Mouse (Mus musculus) myocyte (in vitro differentiated cells): ENCODE results near the gene Cmtm1. TPM values are rescaled to one million over a fixed set of nuclear protein-coding genes. Genes with fewer than 3 reads are reported as not detected.

Source experiments
- H3K27me3 ChIP-seq: one replicate; pipeline ENCODE4 v1.6.1; 2011; ENCODE audit not compliant: control insufficient read depth, insufficient read depth, insufficient read length
- H3K36me3 ChIP-seq: one replicate; pipeline ENCODE4 v1.6.1; 2011; ENCODE audit not compliant: control insufficient read depth, insufficient read depth
- H3K4me2 ChIP-seq: one replicate; pipeline ENCODE4 v1.6.1; 2011; ENCODE audit warnings: low read depth, control low read depth
- H3K4me3 ChIP-seq: one replicate; pipeline ENCODE4 v1.5.1; 2011; ENCODE audit warnings: mild to moderate bottlenecking, control low read depth, moderate library complexity
- H3K79me2 ChIP-seq: one replicate; pipeline ENCODE4 v1.6.1; 2011; ENCODE audit not compliant: control insufficient read depth, insufficient read depth
- H3ac ChIP-seq: one replicate; pipeline ENCODE4 v1.6.1; 2011; ENCODE audit not compliant: control insufficient read depth, insufficient read length
- CEBPB ChIP-seq: IDR thresholded peaks from 2 replicates; pipeline ENCODE4 v1.6.1; 2011; ENCODE audit warnings: mild to moderate bottlenecking, moderate library complexity; ENCODE audit not compliant: poor library complexity, insufficient read depth, severe bottlenecking
- E2F4 ChIP-seq: IDR thresholded peaks from one replicate; pipeline ENCODE4 v1.6.1; 2011; ENCODE audit warnings: mild to moderate bottlenecking, control low read depth, moderate library complexity; ENCODE audit not compliant: insufficient read depth
- MAX ChIP-seq: IDR thresholded peaks from one replicate; pipeline ENCODE4 v1.6.1; 2011; ENCODE audit warnings: low read depth, mild to moderate bottlenecking, control low read depth
- MYOD1 ChIP-seq, 3 experiments: IDR thresholded peaks; one replicate each; pipeline ENCODE4 v1.6.1; 2011; ENCODE audit warnings: control low read depth in 2 of 3, low read depth in 2 of 3, mild to moderate bottlenecking in 2 of 3, moderate library complexity in 1 of 3; ENCODE audit not compliant: insufficient read length in 2 of 3, control insufficient read depth in 1 of 3
- MYOG ChIP-seq, 3 experiments: IDR thresholded peaks; one replicate each; pipeline ENCODE4 v1.6.1; 2011; ENCODE audit warnings: control low read depth in 2 of 3, low read depth in 2 of 3, mild to moderate bottlenecking in 2 of 3; ENCODE audit not compliant: insufficient read length in 2 of 3, control insufficient read depth in 1 of 3, insufficient read depth in 1 of 3
- POLR2A ChIP-seq: IDR thresholded peaks from one replicate; pipeline ENCODE4 v1.6.1; 2011; ENCODE audit warnings: low read depth, mild to moderate bottlenecking, control low read depth, moderate library complexity; ENCODE audit not compliant: insufficient read length
- POLR2AphosphoS2 ChIP-seq: IDR thresholded peaks from one replicate; pipeline ENCODE4 v1.6.1; 2011; ENCODE audit warnings: low read depth, control low read depth; ENCODE audit not compliant: insufficient read length
- REST ChIP-seq: IDR thresholded peaks from one replicate; pipeline ENCODE4 v1.6.1; 2011; ENCODE audit warnings: mild to moderate bottlenecking, control low read depth, moderate library complexity; ENCODE audit not compliant: insufficient read depth, insufficient read length
- SRF ChIP-seq: IDR thresholded peaks from one replicate; pipeline ENCODE4 v1.6.1; 2011; ENCODE audit warnings: low read depth; ENCODE audit not compliant: control insufficient read depth, insufficient read length
- TCF12 ChIP-seq: IDR thresholded peaks from one replicate; pipeline ENCODE4 v1.6.1; 2011; ENCODE audit warnings: mild to moderate bottlenecking, control low read depth; ENCODE audit not compliant: poor library complexity, insufficient read depth, severe bottlenecking
- TCF3 ChIP-seq: IDR thresholded peaks from one replicate; pipeline ENCODE4 v1.6.1; 2011; ENCODE audit warnings: low read depth, control low read depth; ENCODE audit not compliant: insufficient read length
- USF1 ChIP-seq: IDR thresholded peaks from one replicate; pipeline ENCODE4 v1.6.1; 2011; ENCODE audit warnings: low read depth, mild to moderate bottlenecking, control low read depth, moderate library complexity
- polyA plus RNA-seq: library from polyadenylated mRNA; unstranded; fragments of >200 nt; fragmentation: generic; extraction: Trizol; gene quantifications from one replicate; pipeline ENCODE4 v1.2.1, GENCODE M21; 2012; ENCODE audit warnings: missing spikeins

Gene Cmtm1
- polyA plus RNA-seq, 1 experiment, result not detected

DNA sequence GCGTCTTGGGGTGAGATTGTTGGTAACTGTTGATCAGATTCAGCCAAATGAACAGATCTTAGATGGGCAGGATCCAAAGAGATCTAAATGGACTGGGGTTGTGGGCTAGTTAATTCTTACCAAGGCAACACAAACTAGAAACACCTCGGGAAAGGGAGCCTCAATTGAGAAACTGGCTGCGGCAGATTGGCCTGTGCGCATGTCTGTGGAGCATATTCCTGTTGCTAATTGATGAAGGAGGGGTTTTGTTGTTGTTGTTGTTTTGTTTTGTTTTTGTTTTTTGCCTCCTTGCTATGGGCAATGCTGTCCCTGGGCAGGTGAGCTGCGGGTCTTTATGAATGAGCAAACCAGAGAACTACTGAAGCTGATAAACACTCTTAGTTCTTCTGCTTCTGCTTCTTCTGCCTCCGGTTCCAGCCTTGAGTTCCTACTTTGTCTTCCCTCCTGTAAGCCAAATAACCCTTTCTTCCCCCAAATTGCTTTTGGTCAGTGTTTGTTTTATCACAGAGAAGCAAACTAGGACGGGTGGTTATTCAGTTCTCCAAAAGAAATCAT, 60.4 kb downstream of the Cmtm1 start:
- Histone ChIP-seq H3ac (no peak overlapping the region), H3K4me2 (no peak overlapping the region), H3K36me3 (no peaks in the 10 kb centered on the region), H3K4me3 (no peak overlapping the region), H3K27me3 (no peaks in the 10 kb centered on the region), H3K79me2 (no peaks in the 10 kb centered on the region)
- TF ChIP-seq MAX (no peak), TCF12 (no peak), USF1 (no peak), POLR2AphosphoS2 (no peak), MYOG (IDR thresholded peaks at IDR 0.05; ENCODE audit: control insufficient read depth in 1 of 3, insufficient read depth in 1 of 3, insufficient read length in 2 of 3, low read depth in 2 of 3) (no peak), CEBPB (no peak), E2F4 (no peak), POLR2A (no peak)

DNA sequence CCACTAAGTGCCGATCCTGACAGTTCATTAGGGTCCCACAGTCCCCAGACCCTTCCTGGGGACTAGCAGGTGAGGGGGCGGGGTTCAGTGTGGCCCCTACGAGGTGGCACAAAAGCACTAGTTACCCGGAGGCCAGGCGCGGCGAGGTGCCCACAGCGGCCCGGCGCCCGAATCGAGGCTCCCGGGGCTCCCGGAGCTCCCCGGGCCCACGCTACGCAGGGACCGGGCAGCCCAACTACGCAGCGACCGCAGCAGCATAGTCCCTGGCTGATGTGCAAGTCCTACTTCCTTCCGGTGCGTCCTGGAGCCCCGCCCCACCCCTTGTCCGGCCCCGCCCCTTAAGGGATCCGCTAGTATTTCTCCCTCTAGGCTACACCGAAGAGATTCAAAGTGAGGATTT, 61.7 kb downstream of the Cmtm1 start, which contains the start of gene Tk2:
Tk2 (minus strand) TSS at position 283 of the 400 bp plus-strand sequence.
- H3K36me3 ChIP-seq, result no peaks in the 10 kb centered on the region
- peak within 1 kb of the TSS; percentile 61 for H3K4me3 ChIP-seq
- H3K27me3 ChIP-seq, result no peaks in the 10 kb centered on the region
- H3ac ChIP-seq, result peak within 1 kb of the TSS; percentile 52
- peak within 1 kb of the TSS; percentile 91 for H3K4me2 ChIP-seq
- H3K79me2 ChIP-seq, result no peaks in the 10 kb centered on the region
- TF ChIP-seq POLR2AphosphoS2 (peak; percentile 95), POLR2A (peak; percentile 95), MYOD1 (IDR thresholded peaks at IDR 0.05; ENCODE audit: control insufficient read depth in 1 of 3, insufficient read length in 2 of 3, low read depth in 2 of 3) (peak in 1 of 3 experiments; percentile 16), MYOG (IDR thresholded peaks at IDR 0.05; ENCODE audit: control insufficient read depth in 1 of 3, insufficient read depth in 1 of 3, insufficient read length in 2 of 3, low read depth in 2 of 3) (no peak)

DNA sequence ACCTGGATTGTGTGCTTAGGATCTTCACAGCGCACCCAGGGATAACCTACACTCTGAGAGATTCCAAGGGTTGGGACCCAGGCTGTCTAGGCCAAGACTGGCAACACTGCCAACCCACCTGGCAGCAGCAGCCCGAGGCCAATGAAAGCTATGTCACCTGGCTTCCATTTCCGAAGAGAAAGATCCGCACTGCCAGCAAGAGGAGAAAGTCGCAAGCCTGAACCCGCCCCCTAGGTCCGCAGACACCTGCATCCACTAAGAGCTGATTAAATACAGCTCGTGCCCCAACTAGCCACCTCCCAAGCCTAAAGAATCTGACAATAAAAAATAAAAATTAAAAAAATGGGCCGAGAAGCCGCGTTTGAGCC, 62.1 kb downstream of the Cmtm1 start:
- peak overlapping the region; percentile 52 for H3ac ChIP-seq

DNA sequence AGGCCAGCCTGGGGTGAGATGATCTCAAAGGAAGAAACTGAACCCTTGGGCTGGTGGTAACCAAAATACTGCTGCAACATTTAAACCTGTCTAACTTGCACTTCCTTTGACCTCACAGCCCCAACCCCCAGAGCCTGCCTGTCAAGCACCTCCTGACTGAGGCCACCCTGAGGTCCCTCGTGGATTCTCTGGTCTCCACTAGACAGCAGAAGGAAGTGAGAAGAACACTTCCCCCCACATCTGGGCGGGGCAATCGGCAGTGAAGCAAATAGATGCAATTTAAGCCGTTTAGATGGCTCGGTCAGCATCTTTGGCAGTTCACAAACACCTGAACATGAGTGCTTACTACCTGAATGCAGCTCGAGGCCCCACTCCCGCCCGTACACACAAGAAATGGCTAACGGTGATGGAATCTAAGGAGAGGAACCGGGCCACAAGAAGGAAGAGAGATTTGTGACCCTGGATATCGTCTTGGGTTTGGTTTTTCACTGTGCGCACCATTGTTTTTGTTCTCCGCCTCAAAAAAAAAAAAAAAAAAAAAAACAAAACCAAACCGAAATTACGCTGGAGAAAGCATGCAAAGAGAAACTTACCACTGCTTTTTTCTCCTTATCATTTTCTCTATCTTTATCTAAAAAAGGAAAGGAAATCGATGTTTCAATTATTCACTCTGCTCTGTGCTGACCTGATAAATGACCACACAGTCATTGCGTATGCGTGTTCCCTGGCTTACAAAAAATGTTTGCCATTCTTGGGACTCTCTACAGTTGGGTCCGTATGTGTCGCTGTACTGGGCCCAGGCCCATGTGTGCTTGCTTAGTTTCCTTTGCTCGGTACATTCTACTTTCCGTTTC, 62.7 kb downstream of the Cmtm1 start:
- no peak for TF ChIP-seq USF1
- TF ChIP-seq REST, result no peak
- TF ChIP-seq POLR2AphosphoS2, result no peak
- no peak for TF ChIP-seq SRF
- no peak for TF ChIP-seq E2F4
- TF ChIP-seq CEBPB, result no peak
- no peak for TF ChIP-seq TCF12
- no peak for TF ChIP-seq TCF3
- TF ChIP-seq MYOD1 (IDR thresholded peaks at IDR 0.05; ENCODE audit: control insufficient read depth in 1 of 3, insufficient read length in 2 of 3, low read depth in 2 of 3), result no peak
- TF ChIP-seq MYOG (IDR thresholded peaks at IDR 0.05; ENCODE audit: control insufficient read depth in 1 of 3, insufficient read depth in 1 of 3, insufficient read length in 2 of 3, low read depth in 2 of 3), result no peak
- TF ChIP-seq MAX, result no peak
- TF ChIP-seq POLR2A, result no peak
- peaks cover 3% of the 10 kb centered on the region for H3K36me3 ChIP-seq
- no peaks in the 10 kb centered on the region for H3K27me3 ChIP-seq
- H3ac ChIP-seq, result no peak overlapping the region
- peak overlapping the region; percentile 91 for H3K4me2 ChIP-seq
- peak overlapping the region; percentile 61 for H3K4me3 ChIP-seq
- H3K79me2 ChIP-seq, result no peaks in the 10 kb centered on the region

More for the DNA sequence above, 62.1 kb downstream of the Cmtm1 start:
- Histone ChIP-seq H3K4me3 (peak overlapping the region; percentile 61), H3K36me3 (no peaks in the 10 kb centered on the region), H3K4me2 (peak overlapping the region; percentile 91), H3K79me2 (no peaks in the 10 kb centered on the region), H3K27me3 (no peaks in the 10 kb centered on the region)
- no peak for TF ChIP-seq CEBPB
- TF ChIP-seq TCF12, result no peak
- TF ChIP-seq E2F4, result no peak
- TF ChIP-seq MYOD1 (IDR thresholded peaks at IDR 0.05; ENCODE audit: control insufficient read depth in 1 of 3, insufficient read length in 2 of 3, low read depth in 2 of 3), result no peak
- no peak for TF ChIP-seq REST
- TF ChIP-seq USF1, result no peak
- no peak for TF ChIP-seq MAX
- no peak for TF ChIP-seq POLR2AphosphoS2
- no peak for TF ChIP-seq TCF3
- no peak for TF ChIP-seq SRF
- no peak for TF ChIP-seq POLR2A
- TF ChIP-seq MYOG (IDR thresholded peaks at IDR 0.05; ENCODE audit: control insufficient read depth in 1 of 3, insufficient read depth in 1 of 3, insufficient read length in 2 of 3, low read depth in 2 of 3), result no peak

DNA sequence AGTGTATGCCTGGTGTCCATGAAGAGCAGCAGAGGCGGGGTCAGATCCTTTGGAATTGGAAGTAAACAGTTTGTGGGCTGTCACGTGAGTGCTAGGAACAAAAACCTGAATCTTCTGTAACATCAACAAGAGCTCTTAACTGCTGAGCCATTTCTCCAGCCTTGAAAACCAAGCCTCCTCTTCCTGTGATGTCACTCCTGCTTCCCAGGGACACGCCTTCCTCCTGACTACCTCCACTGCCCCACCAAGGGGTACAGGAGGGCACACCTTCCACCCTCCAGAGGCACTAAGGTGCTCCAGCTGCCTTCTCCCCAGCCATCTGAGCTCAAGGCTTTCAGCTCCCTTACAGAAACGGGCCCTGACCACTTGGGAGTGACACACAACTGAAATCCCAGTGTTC, 63.3 kb downstream of the Cmtm1 start:
- H3K36me3 ChIP-seq, result peaks cover 8% of the 10 kb centered on the region
- TF ChIP-seq TCF3 (no peak), REST (no peak), USF1 (no peak), MYOG (IDR thresholded peaks at IDR 0.05; ENCODE audit: control insufficient read depth in 1 of 3, insufficient read depth in 1 of 3, insufficient read length in 2 of 3, low read depth in 2 of 3) (no peak), MYOD1 (IDR thresholded peaks at IDR 0.05; ENCODE audit: control insufficient read depth in 1 of 3, insufficient read length in 2 of 3, low read depth in 2 of 3) (no peak), E2F4 (no peak), CEBPB (no peak), SRF (no peak), TCF12 (no peak), MAX (no peak), POLR2A (no peak), POLR2AphosphoS2 (no peak)

More for the DNA sequence above, 63.3 kb downstream of the Cmtm1 start:
- H3K79me2 ChIP-seq, result no peaks in the 10 kb centered on the region
- no peak overlapping the region for H3K4me3 ChIP-seq
- no peak overlapping the region for H3ac ChIP-seq
- no peak overlapping the region for H3K4me2 ChIP-seq
- no peaks in the 10 kb centered on the region for H3K27me3 ChIP-seq
